ENCODE assay signal across 9 mouse cellular contexts in the genomic region with DNA sequence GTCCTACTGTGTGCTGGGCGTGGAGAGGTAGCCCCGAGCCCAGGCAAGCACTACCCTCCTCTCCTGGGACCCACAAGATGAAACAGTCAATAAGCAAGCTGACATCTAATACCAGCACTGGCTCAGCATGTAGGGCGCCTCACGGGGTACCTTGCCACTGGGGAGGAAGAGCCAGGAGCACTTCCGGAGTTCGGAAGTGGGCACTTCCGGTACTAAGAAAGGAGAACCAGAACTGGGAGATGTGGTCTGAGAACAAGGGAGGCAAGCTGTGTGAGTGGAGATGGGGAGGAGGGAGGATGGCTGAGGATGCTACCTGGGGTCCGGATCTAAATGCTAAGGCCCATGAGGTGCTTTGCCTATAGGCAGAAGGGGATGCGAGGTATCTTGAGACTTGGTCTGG.
DNase-seq lines count a peak whose midpoint lies in the region; ATAC-seq and TF ChIP-seq lines count a peak whose summit lies in the region.
"Had no signal": no experiment of that assay in that cellular context is flagged by ENCODE, and none has a peak within 500 bp of the region (broad histone marks: within the 10 kb centered on the region; RNA-seq: fewer than 3 reads in every experiment).

No protein-coding gene starts in this region.

- WGBS in liver, postnatal 0 days (ENCODE audit: insufficient replicate concordance) = 43% methylated on average over 9 of the region's 9 CpGs

- H3K27me3 ChIP-seq in liver, postnatal 0 days (ENCODE audit: insufficient read depth, low read length) = 0 out of 2 replicates have a peak, but pooled peaks cover 4% of the 10 kb centered on the region
- H3K27me3 ChIP-seq: Patski had no signal

- H3K4me2 ChIP-seq in liver, postnatal 0 days (ENCODE audit: low read depth, low read length) = peak overlapping the region; percentile 60

- no peak for TF ChIP-seq CTCF in liver, postnatal 0 days (IDR thresholded peaks at IDR 0.05; ENCODE audit: low read depth)

- no peak overlapping the region for H3K4me3 ChIP-seq in liver, postnatal 0 days (ENCODE audit: low read depth, low read length)

- H3K9ac ChIP-seq in liver, postnatal 0 days (replicated peaks) = no peak overlapping the region

- DNase-seq in spleen, adult 18-20 months = peak; percentile 13 to 39
- DNase-seq in spleen, postnatal 14 days (ENCODE audit: low spot score in 2 of 2) = no peak
- no peak for DNase-seq in liver, postnatal 0 days
- DNase-seq in thymus, postnatal 36 days = peak; percentile 31 to 45
- DNase-seq in adipocyte (ENCODE audit: low spot score) = no peak
- DNase-seq in left cerebral cortex, adult 8-10 months (ENCODE audit: low spot score in 2 of 2) = no peak

- H3K9me3 ChIP-seq in liver, postnatal 0 days (ENCODE audit: low read length) = no peaks in the 10 kb centered on the region
- H3K9me3 ChIP-seq: midbrain, embryonic 13.5 days had no signal

- no peak overlapping the region for H3K27ac ChIP-seq in liver, postnatal 0 days (ENCODE audit: low read depth)
- H3K27ac ChIP-seq: midbrain, embryonic 13.5 days had no signal

- H3K4me1 ChIP-seq in liver, postnatal 0 days (ENCODE audit: insufficient read depth) = no peaks in the 10 kb centered on the region; the same call in 1 of the 2 replicates

- peak; percentile 11 for ATAC-seq in common myeloid progenitor, adult 5-6 weeks (replicated peaks; ENCODE audit: low read depth, poor library complexity, severe bottlenecking)
- no peak for ATAC-seq in liver, postnatal 0 days
- ATAC-seq: Patski had no signal

- H3K36me3 ChIP-seq in liver, postnatal 0 days (replicated peaks; ENCODE audit: insufficient read depth, low read length) = no peaks in the 10 kb centered on the region
- H3K36me3 ChIP-seq: midbrain, embryonic 13.5 days had no signal

- TF ChIP-seq EP300 in liver, postnatal 0 days (IDR thresholded peaks at IDR 0.05; ENCODE audit: low read depth) = no peak

Comparison
In these comparisons a context has a peak if more than half of its experiments do, and no peak if none do; other contexts are left out.
1. DNase-seq: peak in spleen, adult 18-20 months (2 of 2) and thymus, postnatal 36 days (2 of 2); none in spleen, postnatal 14 days (0 of 2), liver, postnatal 0 days (single experiment), adipocyte (single experiment) and left cerebral cortex, adult 8-10 months (0 of 2).